7 mouse cellular contexts compared by ENCODE assay signal in the genomic region with DNA sequence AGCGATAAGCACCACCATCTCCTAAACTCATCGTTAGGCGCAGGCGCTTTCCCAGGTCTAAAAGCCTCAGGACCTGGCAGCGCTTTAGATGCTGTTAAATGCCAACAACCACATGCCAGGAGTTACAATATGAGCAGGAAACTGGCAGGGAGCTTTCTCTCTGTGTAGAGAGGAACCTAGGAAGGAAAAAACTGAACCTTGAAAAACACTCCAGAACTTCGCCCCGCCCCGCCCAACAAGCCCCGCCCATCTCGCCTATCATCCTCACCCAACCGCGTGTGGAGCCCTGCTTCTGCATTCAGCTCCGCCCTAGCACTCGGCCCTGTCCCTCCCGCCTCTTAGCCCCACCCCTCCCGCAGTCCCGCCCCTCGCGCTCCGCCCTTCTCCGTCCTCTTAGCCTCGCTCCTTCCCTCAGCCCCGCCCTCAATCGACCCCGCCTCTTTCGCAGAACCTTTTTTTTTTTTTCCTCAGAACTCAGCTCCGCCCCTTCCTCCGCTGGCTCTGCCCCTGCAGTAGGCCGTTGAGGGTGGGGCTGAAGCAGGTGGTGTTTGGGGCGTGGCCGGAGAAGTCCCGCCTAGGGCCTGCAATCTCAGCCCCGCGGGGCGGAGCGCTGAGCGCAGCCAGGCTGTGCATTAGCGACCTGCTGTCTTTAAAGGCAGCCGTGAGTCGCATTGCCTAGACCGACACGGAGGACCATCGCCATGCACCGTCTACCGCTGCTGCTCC. TPM values are rescaled to one million over a fixed set of nuclear protein-coding genes. Genes with fewer than 3 reads are reported as not detected.
DNase-seq lines count a peak whose midpoint lies in the region; ATAC-seq lines count a peak whose summit lies in the region.

A gene (plus strand): TSS at position 653 of the 726 bp plus-strand sequence.

- no peaks in the 10 kb centered on the region for H3K27me3 ChIP-seq in embryonic facial prominence, embryonic 11.5 days (ENCODE audit: control insufficient read depth, insufficient read depth, low read length)
- H3K27me3 ChIP-seq in limb, embryonic 10.5 days (ENCODE audit: low read depth, poor library complexity, severe bottlenecking): no peaks in the 10 kb centered on the region
- H3K27me3 ChIP-seq in midbrain, embryonic 13.5 days: no peaks in the 10 kb centered on the region

- WGBS in embryonic facial prominence, embryonic 11.5 days: 2% methylated on average over 40 of the region's 45 CpGs
- WGBS in limb, embryonic 10.5 days: 2% methylated on average over 44 of the region's 45 CpGs
- WGBS in midbrain, embryonic 13.5 days: 3% methylated on average over 45 of the region's 45 CpGs

- peak within 1 kb of the TSS; percentile 53 for H3K4me3 ChIP-seq in embryonic facial prominence, embryonic 11.5 days (ENCODE audit: low read depth, low read length)
- H3K4me3 ChIP-seq in limb, embryonic 10.5 days: peak within 1 kb of the TSS; percentile 59
- H3K4me3 ChIP-seq in midbrain, embryonic 13.5 days (replicated peaks): peak within 1 kb of the TSS; percentile 50

- H3K9me3 ChIP-seq in embryonic facial prominence, embryonic 11.5 days (replicated peaks; ENCODE audit: control insufficient read depth, low read length): no peaks in the 10 kb centered on the region
- H3K9me3 ChIP-seq in limb, embryonic 10.5 days (replicated peaks): no peaks in the 10 kb centered on the region
- no peaks in the 10 kb centered on the region for H3K9me3 ChIP-seq in midbrain, embryonic 13.5 days

- no peak within 1 kb of the TSS for H3K27ac ChIP-seq in embryonic facial prominence, embryonic 11.5 days (replicated peaks; ENCODE audit: low read depth, low read length)
- peak within 1 kb of the TSS; percentile 66 for H3K27ac ChIP-seq in limb, embryonic 10.5 days
- H3K27ac ChIP-seq in midbrain, embryonic 13.5 days: peak within 1 kb of the TSS; percentile 54

- peak within 1 kb of the TSS; percentile 69 for H3K9ac ChIP-seq in embryonic facial prominence, embryonic 11.5 days (replicated peaks; ENCODE audit: low read length)
- peak within 1 kb of the TSS; percentile 68 for H3K9ac ChIP-seq in midbrain, embryonic 13.5 days (replicated peaks)

- peak; percentile 93 for ATAC-seq in embryonic facial prominence, embryonic 11.5 days (replicated peaks; ENCODE audit: insufficient number of reproducible peaks, low FRiP score, low TSS enrichment, low read depth)
- peak; percentile 93 for ATAC-seq in granulocyte monocyte progenitor cell, adult 5-6 weeks (replicated peaks; ENCODE audit: poor library complexity, severe bottlenecking)
- ATAC-seq in midbrain, embryonic 13.5 days: peak; percentile 96

- no peaks in the 10 kb centered on the region for H3K4me1 ChIP-seq in embryonic facial prominence, embryonic 11.5 days (ENCODE audit: control insufficient read depth, insufficient read depth, low read length)
- peaks cover 9% of the 10 kb centered on the region for H3K4me1 ChIP-seq in limb, embryonic 10.5 days
- H3K4me1 ChIP-seq in midbrain, embryonic 13.5 days (replicated peaks): peaks cover 19% of the 10 kb centered on the region

- peak; percentile 98 for DNase-seq in adrenal gland, postnatal 14 days
- DNase-seq in embryonic facial prominence, embryonic 11.5 days (ENCODE audit: low spot score): peak; percentile 95
- peak; percentile 97 for DNase-seq in kidney, adult 11 months
- DNase-seq in limb, embryonic 10.5 days (ENCODE audit: low spot score): peak; percentile 96
- DNase-seq in spleen, adult 12 weeks (ENCODE audit: low spot score): peak; percentile 88

- no peaks in the 10 kb centered on the region for H3K36me3 ChIP-seq in embryonic facial prominence, embryonic 11.5 days (replicated peaks; ENCODE audit: control insufficient read depth, insufficient read depth, low read depth, low read length)
- H3K36me3 ChIP-seq in limb, embryonic 10.5 days: no peaks in the 10 kb centered on the region
- 0 out of 2 replicates have a peak, but pooled peaks cover 2% of the 10 kb centered on the region for H3K36me3 ChIP-seq in midbrain, embryonic 13.5 days

- peak within 1 kb of the TSS; percentile 84 for H3K4me2 ChIP-seq in embryonic facial prominence, embryonic 11.5 days (ENCODE audit: low read depth, low read length)
- H3K4me2 ChIP-seq in midbrain, embryonic 13.5 days (replicated peaks): peak within 1 kb of the TSS; percentile 67

RNA-seq across cellular contexts. Expression of the gene that starts here (rescaled TPM):
- total RNA-seq in adrenal gland, postnatal 14 days (2021): 104 and 106 TPM in 2 replicates
- 12.3 and 12.7 TPM in 2 replicates for polyA plus RNA-seq in embryonic facial prominence, embryonic 11.5 days (2014; fragmentation: Nextera tagmentation; extraction: Ambion mirVana)
- 84.3 and 86.4 TPM in 2 replicates for total RNA-seq in granulocyte monocyte progenitor cell, adult 5-6 weeks (2014; fragmentation: Nextera tagmentation)
- 61.3 and 72.4 TPM in 2 replicates for total RNA-seq in granulocyte monocyte progenitor cell, adult 5-6 weeks (2017)
- polyA plus RNA-seq in limb, embryonic 10.5 days (2016; fragmentation: Nextera tagmentation; extraction: Ambion mirVana): 4.5 and 7.2 TPM in 2 replicates
- polyA plus RNA-seq in midbrain, embryonic 13.5 days (2015; fragmentation: Nextera tagmentation; extraction: Ambion mirVana): 13.2 and 14.5 TPM in 2 replicates
